Mouse (Mus musculus) kidney, adult 2 months (tissue): ENCODE data around the gene Sod2.

Experiments
- CTCF ChIP-seq: fragments of 200-500 bp; conservative IDR thresholded peaks from 2 replicates; pipeline ENCODE4 v1.5.1; 2011; ENCODE audit warnings: low read depth, mild to moderate bottlenecking, control low read depth, low read length, moderate library complexity, mixed read lengths; ENCODE audit not compliant: insufficient read depth, insufficient read length
- POLR2A ChIP-seq: fragments of 200-500 bp; IDR thresholded peaks from one replicate; pipeline ENCODE4 v1.6.1; 2011; ENCODE audit warnings: low read depth, low read length, control low read depth

- TF ChIP-seq CTCF (no peak; the same call in 1 of the 2 replicates), POLR2A (no peak)
Observed at GRCm38 (mm10) chr17:13009887-13010286, 3.2 kb downstream of the Sod2 start.
